Mouse (Mus musculus) heart, embryonic 14.5 days (tissue): ENCODE data around the gene Stau1. TPM values are rescaled to one million over a fixed set of nuclear protein-coding genes. Genes with fewer than 3 reads are reported as not detected.
A peak's percentile ranks its signal among the peaks of the same experiment; 100 is the strongest.

Experiments
- ATAC-seq: fragments of 200-750 bp; cut with Nextera tagmentation; 2 replicates; pipeline ENCODE4 v1.8.0; 2017; ENCODE audit warnings: low read depth, moderate TSS enrichment; ENCODE audit not compliant: insufficient number of reproducible peaks, insufficient read depth, low FRiP score
- H3K27ac ChIP-seq, 2 experiments: fragments of 200-500 bp in 1 of 2; fragments of 300-500 bp in 1 of 2; sonication (generic) in 1 of 2; replicated peaks in 1 of 2; 2 replicates each; pipeline ENCODE4 v1.5.1; 2012 to 2014; ENCODE audit warnings: low read depth in 2 of 2, low read length in 2 of 2, control low read depth in 1 of 2, mild to moderate bottlenecking in 1 of 2, mixed read lengths in 1 of 2; ENCODE audit not compliant: control insufficient read depth in 1 of 2, insufficient read depth in 1 of 2
- H3K27me3 ChIP-seq: fragments of 300-500 bp; sonication (generic); 2 replicates; pipeline ENCODE4 v1.6.1; 2014; ENCODE audit warnings: mild to moderate bottlenecking, low read length, control low read depth; ENCODE audit not compliant: control insufficient read depth, insufficient read depth
- H3K36me3 ChIP-seq: fragments of 300-500 bp; sonication (generic); 2 replicates; pipeline ENCODE4 v1.6.1; 2014; ENCODE audit warnings: mild to moderate bottlenecking, control low read depth, low read length, mixed read lengths; ENCODE audit not compliant: control insufficient read depth, insufficient read depth
- H3K4me1 ChIP-seq, 2 experiments: fragments of 200-500 bp in 1 of 2; fragments of 300-500 bp in 1 of 2; sonication (generic) in 1 of 2; 2 replicates each; pipeline ENCODE4 v1.6.1; 2012 to 2014; ENCODE audit warnings: low read length in 2 of 2, control low read depth in 1 of 2, mixed read lengths in 1 of 2; ENCODE audit not compliant: control insufficient read depth in 2 of 2, insufficient read depth in 2 of 2
- H3K4me2 ChIP-seq: fragments of 300-500 bp; sonication (generic); 2 replicates; pipeline ENCODE4 v1.6.1; 2014; ENCODE audit warnings: mild to moderate bottlenecking, low read length
- H3K4me3 ChIP-seq, 2 experiments: fragments of 200-500 bp in 1 of 2; fragments of 300-500 bp in 1 of 2; sonication (generic) in 1 of 2; 2 replicates each; pipeline ENCODE4 v1.5.1; 2012 to 2014; ENCODE audit warnings: low read length in 2 of 2, mild to moderate bottlenecking in 2 of 2, control low read depth in 1 of 2, low read depth in 1 of 2, moderate library complexity in 1 of 2; ENCODE audit not compliant: control insufficient read depth in 1 of 2, insufficient read depth in 1 of 2
- H3K9ac ChIP-seq: fragments of 300-500 bp; sonication (generic); 2 replicates; pipeline ENCODE4 v1.6.1; 2014; ENCODE audit warnings: mild to moderate bottlenecking, low read length
- H3K9me3 ChIP-seq: fragments of 300-500 bp; sonication (generic); 2 replicates; pipeline ENCODE4 v1.6.1; 2016; ENCODE audit warnings: low read length, control low read depth; ENCODE audit not compliant: control insufficient read depth
- WGBS: fragments of 180-500 bp; shearing (Covaris S2); extraction: QIAGEN DNeasy Blood & Tissue Kit; methylation state at CpG from one replicate; pipeline ENCODE4 v1.1.7; 2014; 5-methylcytosine and 5-hydroxymethylcytosine counted together
- polyA plus RNA-seq: library from polyadenylated mRNA; unstranded; fragments of >200 nt; fragmentation: Nextera tagmentation; extraction: Ambion mirVana; gene quantifications from 2 replicates; pipeline ENCODE4 v1.2.1, GENCODE M21; 2014

The Stau1 gene
- polyA plus RNA-seq, 1 experiment from 2014 or later, result 53.4 TPM

GRCm38 (mm10) chr2:167007001-167007491 is 10.9 kb upstream of the Stau1 start:
- H3K4me2 ChIP-seq, result no peak overlapping the region
- no peaks in the 10 kb centered on the region for H3K9me3 ChIP-seq
- H3K4me1 ChIP-seq, result peaks cover 0 to 5% of the 10 kb centered on the region in 2 experiments; a peak in 2 of 4 replicates
- ATAC-seq, result no peak
- no peaks in the 10 kb centered on the region for H3K36me3 ChIP-seq
- H3K9ac ChIP-seq, result no peak overlapping the region
- no peaks in the 10 kb centered on the region for H3K27me3 ChIP-seq
- H3K27ac ChIP-seq, result no peak overlapping the region
- H3K4me3 ChIP-seq, result no peak overlapping the region
- WGBS, result 76% methylated on average over 13 of the region's 13 CpGs

- WGBS, result 85% methylated on average over 2 of the region's 2 CpGs
- no peak overlapping the region for H3K4me3 ChIP-seq
- no peak overlapping the region for H3K27ac ChIP-seq
- no peak for ATAC-seq
- no peaks in the 10 kb centered on the region for H3K9me3 ChIP-seq
- no peaks in the 10 kb centered on the region for H3K27me3 ChIP-seq
- no peak overlapping the region for H3K9ac ChIP-seq
- H3K4me1 ChIP-seq, result peaks cover 0 to 5% of the 10 kb centered on the region in 2 experiments; a peak in 2 of 4 replicates
- H3K36me3 ChIP-seq, result no peaks in the 10 kb centered on the region
- H3K4me2 ChIP-seq, result no peak overlapping the region
These were observed 10.3 kb upstream of the Stau1 start for GRCm38 (mm10) chr2:167006355-167006754.

DNA sequence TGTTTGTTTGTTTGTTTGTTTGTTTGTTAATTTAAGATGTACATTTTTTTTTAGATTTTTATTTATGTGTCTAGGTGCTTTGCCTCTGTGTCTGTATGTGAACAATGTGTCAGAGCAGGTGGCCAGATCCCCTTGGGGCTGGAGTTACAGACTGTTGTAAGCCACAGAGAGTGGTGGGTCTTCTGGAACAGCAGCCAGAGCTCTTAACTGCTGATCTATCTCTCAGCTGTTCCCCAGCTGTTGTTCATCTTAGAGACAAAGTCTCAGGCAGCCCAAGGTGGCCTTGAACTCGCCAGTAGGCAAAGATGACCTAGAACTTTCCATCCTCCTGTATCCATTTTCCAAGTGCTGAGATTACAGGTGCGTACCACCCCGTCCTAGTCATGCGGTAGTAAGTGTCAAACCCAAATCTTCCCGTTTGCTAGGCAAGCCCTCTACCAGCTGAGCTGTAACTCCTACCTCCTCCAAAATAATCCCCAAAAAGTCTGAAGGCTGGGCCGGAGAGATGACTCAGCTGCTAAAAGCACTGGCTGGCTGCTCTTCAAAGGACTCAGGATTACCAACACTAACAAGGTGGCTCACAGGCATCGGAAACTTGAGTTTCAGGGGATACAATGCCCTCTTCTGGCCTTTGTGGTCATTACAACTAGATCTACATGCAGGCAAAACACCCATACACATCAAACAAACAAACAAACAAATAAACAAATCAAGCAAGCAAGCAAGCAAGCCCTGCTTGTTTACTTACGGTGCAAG is 8.2 kb upstream of the Stau1 start:
- peaks cover 0 to 5% of the 10 kb centered on the region in 2 experiments; a peak in 1 of 4 replicates for H3K4me1 ChIP-seq
- no peaks in the 10 kb centered on the region for H3K36me3 ChIP-seq
- WGBS, result 36% methylated on average over 8 of the region's 8 CpGs
- H3K4me3 ChIP-seq, result no peak overlapping the region
- no peak for ATAC-seq
- H3K27ac ChIP-seq, result no peak overlapping the region
- no peak overlapping the region for H3K4me2 ChIP-seq
- no peaks in the 10 kb centered on the region for H3K9me3 ChIP-seq
- no peaks in the 10 kb centered on the region for H3K27me3 ChIP-seq
- H3K9ac ChIP-seq, result no peak overlapping the region

- no peaks in the 10 kb centered on the region for H3K27me3 ChIP-seq
- H3K4me1 ChIP-seq, result peaks cover 3 to 5% of the 10 kb centered on the region in 2 experiments; a peak in 2 of 4 replicates
- no peak overlapping the region for H3K4me3 ChIP-seq
- 69% methylated on average over 9 of the region's 9 CpGs for WGBS
- no peaks in the 10 kb centered on the region for H3K9me3 ChIP-seq
- no peaks in the 10 kb centered on the region for H3K36me3 ChIP-seq
- H3K4me2 ChIP-seq, result no peak overlapping the region
- no peak for ATAC-seq
- H3K9ac ChIP-seq, result no peak overlapping the region
- no peak overlapping the region for H3K27ac ChIP-seq
These were observed 5.4 kb upstream of the Stau1 start for GRCm38 (mm10) chr2:167001486-167001885.

- H3K27ac ChIP-seq, result peak overlapping the region; percentile 51 to 59
- no peaks in the 10 kb centered on the region for H3K36me3 ChIP-seq
- no peak for ATAC-seq
- 37% methylated on average over 8 of the region's 8 CpGs for WGBS
- peak overlapping the region; percentile 56 for H3K4me2 ChIP-seq
- peaks cover 5 to 35% of the 10 kb centered on the region in 2 experiments for H3K4me1 ChIP-seq
- H3K4me3 ChIP-seq, result peak overlapping the region; percentile 18 to 93
- H3K9me3 ChIP-seq, result no peaks in the 10 kb centered on the region
- H3K27me3 ChIP-seq, result no peaks in the 10 kb centered on the region
- H3K9ac ChIP-seq, result peak overlapping the region; percentile 66
These were observed 415 bp upstream of the Stau1 start for GRCm38 (mm10) chr2:166996533-166996894.

DNA sequence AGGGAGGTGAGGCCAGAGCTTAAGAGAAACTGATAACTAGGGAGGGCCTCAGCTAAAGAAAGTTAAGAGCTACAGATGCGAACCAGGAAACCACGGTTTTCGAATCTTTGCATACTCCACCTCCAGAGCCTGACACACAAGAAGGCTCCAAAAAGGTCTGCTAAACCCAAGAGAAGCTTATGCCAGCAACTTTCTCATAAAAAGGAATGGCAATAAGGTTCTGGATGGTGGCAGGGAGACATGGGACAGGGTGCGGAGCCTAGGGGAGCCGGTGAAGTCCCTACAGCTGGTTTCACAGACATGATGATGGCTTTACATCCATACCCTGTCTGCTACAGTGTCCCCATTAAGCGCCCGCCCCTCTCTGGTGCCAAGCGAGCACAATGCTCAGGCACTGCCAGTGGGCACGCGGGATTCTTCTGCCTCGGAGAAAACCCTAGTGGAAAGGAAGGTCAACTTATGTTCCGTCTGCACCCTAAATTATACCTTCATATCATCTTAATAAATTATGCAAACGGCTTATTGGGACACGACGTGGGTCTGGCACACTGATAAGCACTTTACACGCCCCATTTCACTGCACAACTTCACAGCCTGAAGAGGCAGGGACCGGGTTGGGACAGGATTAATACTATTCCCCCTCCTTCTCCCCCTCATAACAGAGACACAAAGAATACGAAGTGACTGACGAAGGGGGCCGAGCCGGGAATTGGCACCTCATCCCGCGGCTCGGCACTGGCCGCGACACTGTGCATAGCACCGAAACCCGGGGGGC is 891 bp downstream of the Stau1 start:
- Histone ChIP-seq H3K4me3 (peak overlapping the region; percentile 93 to 100), H3K4me1 (peaks cover 7 to 46% of the 10 kb centered on the region in 2 experiments), H3K9ac (peak overlapping the region; percentile 95), H3K4me2 (peak overlapping the region; percentile 86), H3K27me3 (no peaks in the 10 kb centered on the region), H3K27ac (peak overlapping the region; percentile 97 to 98), H3K36me3 (no peaks in the 10 kb centered on the region), H3K9me3 (no peaks in the 10 kb centered on the region)
- 2% methylated on average over 28 of the region's 28 CpGs for WGBS
- no peak for ATAC-seq

DNA sequence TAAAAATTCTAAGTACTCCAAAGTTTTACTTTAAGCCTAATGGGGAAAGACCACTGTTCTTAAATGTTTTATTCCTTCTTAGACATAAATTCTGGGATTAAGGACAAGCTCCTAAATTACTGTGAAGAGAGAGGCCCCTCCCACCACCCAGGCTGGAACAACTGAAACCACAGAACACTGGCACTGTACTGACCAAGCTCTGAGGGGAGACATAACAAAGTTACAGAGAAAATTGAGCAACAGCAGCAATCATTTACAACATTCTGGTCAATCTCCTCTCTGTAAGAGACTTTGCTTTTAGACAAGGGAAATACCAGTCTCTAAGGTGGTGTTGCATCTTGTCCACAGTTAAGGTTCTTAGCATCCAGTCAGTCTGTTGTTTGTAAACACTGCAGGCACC is 4.2 kb downstream of the Stau1 start:
- no peaks in the 10 kb centered on the region for H3K27me3 ChIP-seq
- H3K27ac ChIP-seq, result no peak overlapping the region
- no peak overlapping the region for H3K4me3 ChIP-seq
- no peaks in the 10 kb centered on the region for H3K9me3 ChIP-seq
- ATAC-seq, result no peak
- H3K4me2 ChIP-seq, result no peak overlapping the region
- peaks cover 7 to 46% of the 10 kb centered on the region in 2 experiments for H3K4me1 ChIP-seq
- H3K9ac ChIP-seq, result no peak overlapping the region
- H3K36me3 ChIP-seq, result no peaks in the 10 kb centered on the region
